ENCODE assay signal across 18 mouse cellular contexts in genomic region chr4:58464390-58465164, GRCm38 (mm10).
DNase-seq lines count a peak whose midpoint lies in the region; ATAC-seq and TF ChIP-seq lines count a peak whose summit lies in the region.
"Had no signal": no experiment of that assay in that cellular context is flagged by ENCODE, and none has a peak within 500 bp of the region (broad histone marks: within the 10 kb centered on the region; RNA-seq: fewer than 3 reads in every experiment).

No protein-coding gene starts in this region.

- no peaks in the 10 kb centered on the region for H3K27me3 ChIP-seq in forebrain, embryonic 15.5 days
- H3K27me3 ChIP-seq: embryonic facial prominence, embryonic 12.5 days; liver, embryonic 12.5 days had no signal

- H3K9me3 ChIP-seq in forebrain, embryonic 15.5 days = no peaks in the 10 kb centered on the region
- H3K9me3 ChIP-seq: embryonic facial prominence, embryonic 12.5 days; liver, embryonic 12.5 days; midbrain, embryonic 10.5 days had no signal

- no peak overlapping the region for H3K4me2 ChIP-seq in forebrain, embryonic 15.5 days (replicated peaks)
- H3K4me2 ChIP-seq: embryonic facial prominence, embryonic 12.5 days; liver, embryonic 12.5 days had no signal

- no peaks in the 10 kb centered on the region for H3K4me1 ChIP-seq in forebrain, embryonic 15.5 days
- H3K4me1 ChIP-seq: liver, embryonic 12.5 days; midbrain, embryonic 10.5 days had no signal

- no peak overlapping the region for H3K9ac ChIP-seq in forebrain, embryonic 15.5 days (replicated peaks)
- H3K9ac ChIP-seq: embryonic facial prominence, embryonic 12.5 days; liver, embryonic 12.5 days had no signal

- WGBS in forebrain, embryonic 15.5 days = 83% methylated on average over 13 of the region's 13 CpGs

- no peak for TF ChIP-seq CTCF in layer of hippocampus, adult 2 months (conservative IDR thresholded peaks at IDR 0.05)

- no peak overlapping the region for H3K27ac ChIP-seq in layer of hippocampus, adult 2 months
- H3K27ac ChIP-seq in forebrain, embryonic 15.5 days (replicated peaks) = no peak overlapping the region
- H3K27ac ChIP-seq: embryonic facial prominence, embryonic 12.5 days; heart, adult 2 months; liver, embryonic 12.5 days; midbrain, embryonic 10.5 days had no signal

- peak; percentile 76 to 89 for DNase-seq in adrenal gland, adult (ENCODE audit: inconsistent age in 2 of 2, low spot score in 1 of 2)
- DNase-seq in adrenal gland, postnatal 4 days (ENCODE audit: low spot score in 2 of 2) = no peak
- peak in 1 of 2 experiments; percentile 13 for DNase-seq in layer of hippocampus, adult 2 months (ENCODE audit: low spot score in 2 of 2)
- no peak for DNase-seq in layer of hippocampus, adult 9-11 months
- peak; percentile 45 for DNase-seq in adrenal gland, postnatal 10 days
- peak; percentile 24 to 29 for DNase-seq in frontal cortex, postnatal 36 days (ENCODE audit: low spot score in 2 of 2)
- no peak for DNase-seq in lung, postnatal 36 days
- DNase-seq: cerebellum, postnatal 14 days; heart, adult 2 months; heart, postnatal 10 days; kidney, adult 9 months; lung, postnatal 10 days; thymus, postnatal 25 days had no signal

- ATAC-seq in forebrain, embryonic 15.5 days (replicated peaks) = no peak
- ATAC-seq: hindbrain, embryonic 16.5 days; liver, embryonic 12.5 days had no signal

- H3K4me3 ChIP-seq in layer of hippocampus, adult 2 months = peak overlapping the region; percentile 25
- no peak overlapping the region for H3K4me3 ChIP-seq in forebrain, embryonic 15.5 days
- H3K4me3 ChIP-seq: embryonic facial prominence, embryonic 12.5 days; heart, adult 2 months; liver, embryonic 12.5 days; midbrain, embryonic 10.5 days had no signal

- no peaks in the 10 kb centered on the region for H3K36me3 ChIP-seq in forebrain, embryonic 15.5 days
- H3K36me3 ChIP-seq: liver, embryonic 12.5 days; midbrain, embryonic 10.5 days had no signal

Comparison
In these comparisons a context has a peak if more than half of its experiments do, and no peak if none do; other contexts are left out.
1. DNase-seq: peak in adrenal gland, adult (2 of 2), adrenal gland, postnatal 10 days (single experiment) and frontal cortex, postnatal 36 days (2 of 2); none in adrenal gland, postnatal 4 days (0 of 2), layer of hippocampus, adult 9-11 months (single experiment) and lung, postnatal 36 days (single experiment).